Mouse (Mus musculus) spleen, postnatal 10 days (tissue): ENCODE measurements around the gene Echdc3.

ENCODE experiments used
- DNase-seq, 2 experiments: peaks; one replicate each; pipeline ENCODE4 v3.0.0; 2021 to 2022; ENCODE audit warnings: low spot score in 2 of 2

Gene Echdc3

GRCm38 (mm10) chr2:6168560-6168959, 44.3 kb downstream of the Echdc3 start:
- no peak for DNase-seq

GRCm38 (mm10) chr2:6167843-6168558, 44.8 kb downstream of the Echdc3 start:
- peak; percentile 37 to 76 for DNase-seq

- DNase-seq = no peak
Measured at GRCm38 (mm10) chr2:6165771-6166170, 47.1 kb downstream of the Echdc3 start.

GRCm38 (mm10) chr2:6164606-6165290, 48.1 kb downstream of the Echdc3 start:
- DNase-seq = no peak

- DNase-seq = peak in 1 of 2 experiments; percentile 27
Measured at GRCm38 (mm10) chr2:6162366-6163040, 50.3 kb downstream of the Echdc3 start.

GRCm38 (mm10) chr2:6159735-6160134, 53.1 kb downstream of the Echdc3 start:
- DNase-seq = no peak

GRCm38 (mm10) chr2:6159219-6159618, 53.6 kb downstream of the Echdc3 start:
- DNase-seq = no peak

GRCm38 (mm10) chr2:6157635-6158034, 55.2 kb downstream of the Echdc3 start:
- no peak for DNase-seq

GRCm38 (mm10) chr2:6157208-6157607, 55.6 kb downstream of the Echdc3 start:
- no peak for DNase-seq

- no peak for DNase-seq
Measured at GRCm38 (mm10) chr2:6149801-6150200, 63.0 kb downstream of the Echdc3 start.

- DNase-seq = no peak
Measured at GRCm38 (mm10) chr2:6146901-6147300, 65.9 kb downstream of the Echdc3 start.

- DNase-seq = no peak
Measured at GRCm38 (mm10) chr2:6146257-6146656, 66.6 kb downstream of the Echdc3 start.

- no peak for DNase-seq
Measured at GRCm38 (mm10) chr2:6145611-6146010, 67.2 kb downstream of the Echdc3 start.

GRCm38 (mm10) chr2:6142915-6143654, 69.7 kb downstream of the Echdc3 start:
- no peak for DNase-seq

- no peak for DNase-seq
Measured at GRCm38 (mm10) chr2:6140572-6141161, 72.2 kb downstream of the Echdc3 start.
